Mouse (Mus musculus) myocyte (in vitro differentiated cells): ENCODE data around the gene Slc31a1.

Experiments
- E2F4 ChIP-seq: IDR thresholded peaks from one replicate; pipeline ENCODE4 v1.6.1; 2011; ENCODE audit warnings: mild to moderate bottlenecking, control low read depth, moderate library complexity; ENCODE audit not compliant: insufficient read depth
- MAX ChIP-seq: IDR thresholded peaks from one replicate; pipeline ENCODE4 v1.6.1; 2011; ENCODE audit warnings: low read depth, mild to moderate bottlenecking, control low read depth
- MYOD1 ChIP-seq, 3 experiments: IDR thresholded peaks; one replicate each; pipeline ENCODE4 v1.6.1; 2011; ENCODE audit warnings: control low read depth in 2 of 3, low read depth in 2 of 3, mild to moderate bottlenecking in 2 of 3, moderate library complexity in 1 of 3; ENCODE audit not compliant: insufficient read length in 2 of 3, control insufficient read depth in 1 of 3
- MYOG ChIP-seq, 3 experiments: IDR thresholded peaks; one replicate each; pipeline ENCODE4 v1.6.1; 2011; ENCODE audit warnings: control low read depth in 2 of 3, low read depth in 2 of 3, mild to moderate bottlenecking in 2 of 3; ENCODE audit not compliant: insufficient read length in 2 of 3, control insufficient read depth in 1 of 3, insufficient read depth in 1 of 3
- POLR2A ChIP-seq: IDR thresholded peaks from one replicate; pipeline ENCODE4 v1.6.1; 2011; ENCODE audit warnings: low read depth, mild to moderate bottlenecking, control low read depth, moderate library complexity; ENCODE audit not compliant: insufficient read length
- POLR2AphosphoS2 ChIP-seq: IDR thresholded peaks from one replicate; pipeline ENCODE4 v1.6.1; 2011; ENCODE audit warnings: low read depth, control low read depth; ENCODE audit not compliant: insufficient read length
- REST ChIP-seq: IDR thresholded peaks from one replicate; pipeline ENCODE4 v1.6.1; 2011; ENCODE audit warnings: mild to moderate bottlenecking, control low read depth, moderate library complexity; ENCODE audit not compliant: insufficient read depth, insufficient read length
- TCF12 ChIP-seq: IDR thresholded peaks from one replicate; pipeline ENCODE4 v1.6.1; 2011; ENCODE audit warnings: mild to moderate bottlenecking, control low read depth; ENCODE audit not compliant: poor library complexity, insufficient read depth, severe bottlenecking
- USF1 ChIP-seq: IDR thresholded peaks from one replicate; pipeline ENCODE4 v1.6.1; 2011; ENCODE audit warnings: low read depth, mild to moderate bottlenecking, control low read depth, moderate library complexity

DNA sequence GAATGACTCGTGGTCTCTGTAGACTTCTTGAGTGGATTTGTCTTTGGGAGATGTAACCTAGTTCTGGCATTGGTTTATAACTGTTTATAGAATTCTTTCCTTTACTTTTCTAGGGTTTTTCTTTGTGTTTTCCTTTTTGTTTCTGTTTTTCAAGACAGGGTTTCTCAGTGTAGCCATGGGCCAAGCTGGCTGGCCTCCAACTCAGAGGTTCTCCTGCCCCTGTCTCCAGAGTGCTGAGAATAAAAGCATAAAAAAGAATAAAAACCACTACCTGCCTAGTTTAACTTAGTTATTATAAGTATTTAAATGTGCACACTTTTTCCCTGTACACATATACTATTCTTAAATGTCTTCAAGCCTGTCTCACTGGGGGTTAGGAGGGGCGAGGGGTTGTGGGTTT is 49.8 kb downstream of the Slc31a1 start:
- TF ChIP-seq MYOG (IDR thresholded peaks at IDR 0.05; ENCODE audit: control insufficient read depth in 1 of 3, insufficient read depth in 1 of 3, insufficient read length in 2 of 3, low read depth in 2 of 3) = no peak
- TF ChIP-seq POLR2AphosphoS2 = no peak
- TF ChIP-seq E2F4 = no peak
- TF ChIP-seq POLR2A = no peak
- TF ChIP-seq REST = no peak
- no peak for TF ChIP-seq MAX
- no peak for TF ChIP-seq MYOD1 (IDR thresholded peaks at IDR 0.05; ENCODE audit: control insufficient read depth in 1 of 3, insufficient read length in 2 of 3, low read depth in 2 of 3)
- TF ChIP-seq TCF12 = no peak
- no peak for TF ChIP-seq USF1
